Mouse (Mus musculus): ENCODE results near the gene Atp13a3. TPM values are rescaled to one million over a fixed set of nuclear protein-coding genes. Genes with fewer than 3 reads are reported as not detected.

Gene Atp13a3
- polyA plus RNA-seq, 1 experiment from 2014 or later, result 22.6 TPM

DNA sequence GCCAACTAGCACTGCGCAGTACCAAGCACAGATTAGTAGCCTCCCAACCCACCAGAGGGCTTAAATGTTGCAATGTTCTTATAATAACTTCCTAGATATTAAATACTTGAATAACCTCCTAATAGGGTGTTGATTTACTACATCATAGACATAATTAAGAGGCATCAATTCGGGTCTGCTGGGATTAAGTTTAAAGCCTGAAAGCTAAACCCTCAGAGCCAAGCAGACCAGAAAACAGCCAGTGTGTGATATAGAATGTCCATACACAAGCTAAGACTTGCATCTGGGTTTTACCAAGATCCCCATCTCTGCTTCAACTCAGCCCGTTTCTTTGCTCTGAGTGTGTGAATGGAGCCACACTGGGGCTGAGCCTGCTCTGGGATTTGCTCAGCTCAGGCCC lies 2.2 kb downstream of the Atp13a3 start:
- no peak for DNase-seq (ENCODE audit: low spot score)
- WGBS, result 82% methylated on average over 3 of the region's 3 CpGs

GRCm38 (mm10) chr16:30397127-30398057 lies 8.4 kb downstream of the Atp13a3 start:
- peak overlapping the region; percentile 9; the same call in 1 of the 2 replicates for H3K4me2 ChIP-seq
- no peak overlapping the region for H3K27ac ChIP-seq (ENCODE audit: low read depth, low read length)

More for the DNA sequence above, 2.2 kb downstream of the Atp13a3 start:
- no peak overlapping the region for H3K4me3 ChIP-seq (ENCODE audit: low read depth, low read length)
- no peaks in the 10 kb centered on the region for H3K36me3 ChIP-seq (ENCODE audit: control insufficient read depth, insufficient read depth, low read length)
- peaks cover 14% of the 10 kb centered on the region for H3K4me1 ChIP-seq (replicated peaks; ENCODE audit: control insufficient read depth, insufficient read depth, low read length)
- H3K27me3 ChIP-seq (replicated peaks; ENCODE audit: control insufficient read depth, insufficient read depth, low read length), result no peaks in the 10 kb centered on the region
- H3K4me2 ChIP-seq, result no peak overlapping the region
- H3K9me3 ChIP-seq (ENCODE audit: control insufficient read depth, low read length), result no peaks in the 10 kb centered on the region
- no peak overlapping the region for H3K27ac ChIP-seq (ENCODE audit: low read depth, low read length)
- no peak overlapping the region for H3K9ac ChIP-seq (ENCODE audit: low read depth, low read length)
- ATAC-seq (replicated peaks; ENCODE audit: low FRiP score), result no peak

GRCm38 (mm10) chr16:30395136-30395535 lies 10.6 kb downstream of the Atp13a3 start:
- Histone ChIP-seq H3K27me3 (replicated peaks; ENCODE audit: control insufficient read depth, insufficient read depth, low read length) (no peaks in the 10 kb centered on the region), H3K27ac (ENCODE audit: low read depth, low read length) (no peak overlapping the region), H3K9me3 (ENCODE audit: control insufficient read depth, low read length) (no peaks in the 10 kb centered on the region), H3K4me3 (ENCODE audit: low read depth, low read length) (no peak overlapping the region), H3K4me1 (replicated peaks; ENCODE audit: control insufficient read depth, insufficient read depth, low read length) (peaks cover 15% of the 10 kb centered on the region), H3K4me2 (no peak overlapping the region), H3K36me3 (ENCODE audit: control insufficient read depth, insufficient read depth, low read length) (no peaks in the 10 kb centered on the region), H3K9ac (ENCODE audit: low read depth, low read length) (no peak overlapping the region)
- DNase-seq (ENCODE audit: low spot score), result no peak
- no peak for ATAC-seq (replicated peaks; ENCODE audit: low FRiP score)
- 42% methylated on average over 2 of the region's 2 CpGs for WGBS

More at GRCm38 (mm10) chr16:30397127-30398057, 8.4 kb downstream of the Atp13a3 start:
- H3K9ac ChIP-seq (ENCODE audit: low read depth, low read length), result no peak overlapping the region; the same call in 1 of the 2 replicates
- DNase-seq (ENCODE audit: low spot score), result no peak
- no peak overlapping the region for H3K4me3 ChIP-seq (ENCODE audit: low read depth, low read length)
- no peak for ATAC-seq (replicated peaks; ENCODE audit: low FRiP score)
- H3K4me1 ChIP-seq (replicated peaks; ENCODE audit: control insufficient read depth, insufficient read depth, low read length), result peaks cover 12% of the 10 kb centered on the region
- H3K27me3 ChIP-seq (replicated peaks; ENCODE audit: control insufficient read depth, insufficient read depth, low read length), result no peaks in the 10 kb centered on the region
- H3K36me3 ChIP-seq (ENCODE audit: control insufficient read depth, insufficient read depth, low read length), result no peaks in the 10 kb centered on the region
- no peaks in the 10 kb centered on the region for H3K9me3 ChIP-seq (ENCODE audit: control insufficient read depth, low read length)
- WGBS, result 29% methylated on average over 15 of the region's 15 CpGs

GRCm38 (mm10) chr16:30390650-30391340 lies 15.0 kb downstream of the Atp13a3 start:
- 69% methylated on average over 5 of the region's 5 CpGs for WGBS
- H3K9me3 ChIP-seq (ENCODE audit: control insufficient read depth, low read length), result no peaks in the 10 kb centered on the region
- no peaks in the 10 kb centered on the region for H3K27me3 ChIP-seq (replicated peaks; ENCODE audit: control insufficient read depth, insufficient read depth, low read length)
- peaks cover 2% of the 10 kb centered on the region; the same call in 1 of the 2 replicates for H3K36me3 ChIP-seq (ENCODE audit: control insufficient read depth, insufficient read depth, low read length)
- H3K9ac ChIP-seq (ENCODE audit: low read depth, low read length), result no peak overlapping the region
- DNase-seq (ENCODE audit: low spot score), result peak; percentile 28
- ATAC-seq (replicated peaks; ENCODE audit: low FRiP score), result no peak
- no peak overlapping the region for H3K4me3 ChIP-seq (ENCODE audit: low read depth, low read length)
- no peak overlapping the region; the same call in 1 of the 2 replicates for H3K4me2 ChIP-seq
- H3K4me1 ChIP-seq (replicated peaks; ENCODE audit: control insufficient read depth, insufficient read depth, low read length), result peaks cover 21% of the 10 kb centered on the region
- H3K27ac ChIP-seq (ENCODE audit: low read depth, low read length), result no peak overlapping the region

DNA sequence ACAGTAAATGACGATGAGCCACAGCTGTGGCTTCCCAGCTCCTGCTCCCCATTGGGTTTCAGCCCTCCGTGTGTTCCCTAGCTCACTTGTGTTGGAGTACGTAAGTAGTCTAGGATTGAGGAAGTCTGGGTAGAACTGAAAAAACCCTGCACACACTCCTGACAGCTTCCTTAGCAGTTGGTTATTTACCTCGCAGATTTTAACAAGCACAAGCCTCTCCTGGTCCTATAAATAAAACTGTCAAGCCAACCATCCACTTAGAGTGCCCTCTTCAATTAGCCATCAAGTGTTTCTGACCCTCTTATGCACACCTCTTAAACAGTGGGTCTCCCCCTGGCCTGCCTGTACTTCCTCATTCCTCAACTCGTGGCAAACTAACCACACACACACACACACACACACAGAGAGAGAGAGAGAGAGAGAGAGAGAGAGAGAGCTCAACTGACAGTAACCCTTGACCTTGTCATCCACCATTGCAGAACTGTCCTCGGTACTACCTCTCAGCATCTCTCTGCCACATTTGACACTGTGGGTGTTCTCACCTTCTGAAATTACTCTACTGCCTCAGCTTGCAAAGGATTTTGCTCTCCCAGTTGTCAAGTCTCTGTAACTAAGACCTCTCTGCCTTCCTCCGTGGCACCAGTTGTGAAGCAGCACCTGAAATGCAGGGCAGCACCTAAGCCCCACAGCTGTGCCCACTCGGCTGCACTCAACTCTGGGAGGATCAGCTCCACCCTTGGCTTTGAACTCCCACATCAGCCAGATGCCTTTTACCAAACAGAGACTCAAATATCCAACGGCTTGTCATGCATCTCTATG lies 15.7 kb downstream of the Atp13a3 start:
- Histone ChIP-seq H3K9ac (ENCODE audit: low read depth, low read length) (peak overlapping the region; percentile 94), H3K4me2 (peak overlapping the region; percentile 90), H3K27me3 (replicated peaks; ENCODE audit: control insufficient read depth, insufficient read depth, low read length) (no peaks in the 10 kb centered on the region), H3K4me3 (ENCODE audit: low read depth, low read length) (peak overlapping the region; percentile 100), H3K4me1 (replicated peaks; ENCODE audit: control insufficient read depth, insufficient read depth, low read length) (peaks cover 21% of the 10 kb centered on the region), H3K27ac (ENCODE audit: low read depth, low read length) (peak overlapping the region; percentile 81), H3K9me3 (ENCODE audit: control insufficient read depth, low read length) (no peaks in the 10 kb centered on the region), H3K36me3 (ENCODE audit: control insufficient read depth, insufficient read depth, low read length) (peaks cover 6% of the 10 kb centered on the region; the same call in 1 of the 2 replicates)
- DNase-seq (ENCODE audit: low spot score), result no peak
- ATAC-seq (replicated peaks; ENCODE audit: low FRiP score), result no peak
- WGBS, result 46% methylated on average over 9 of the region's 9 CpGs

DNA sequence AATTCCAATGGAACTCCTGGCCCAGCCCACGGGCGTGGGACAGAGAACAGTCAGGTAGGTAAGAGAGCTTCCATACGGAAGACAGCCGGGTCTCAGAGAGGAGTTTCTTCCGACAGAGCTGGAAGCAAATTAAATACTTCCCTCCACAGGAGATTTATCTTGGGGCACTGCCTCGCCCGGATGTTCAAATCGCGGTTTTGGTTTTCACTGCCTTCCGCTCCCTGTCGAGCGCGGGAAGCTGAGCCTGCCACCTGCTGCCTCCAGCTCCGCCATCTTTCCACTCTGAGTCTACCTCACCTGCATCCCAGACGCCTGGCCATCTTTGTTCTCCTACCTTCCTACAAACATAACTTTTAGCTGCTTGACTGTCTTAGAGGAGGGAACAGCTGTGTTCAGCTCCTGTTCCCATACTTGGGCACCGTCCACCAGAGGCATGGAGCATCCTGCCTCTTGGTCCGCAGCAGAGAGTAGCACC lies 16.5 kb downstream of the Atp13a3 start:
- H3K4me3 ChIP-seq (ENCODE audit: low read depth, low read length), result peak overlapping the region; percentile 100
- peak overlapping the region; percentile 94 for H3K9ac ChIP-seq (ENCODE audit: low read depth, low read length)
- peaks cover 21% of the 10 kb centered on the region for H3K4me1 ChIP-seq (replicated peaks; ENCODE audit: control insufficient read depth, insufficient read depth, low read length)
- DNase-seq (ENCODE audit: low spot score) (peak; percentile 69), ATAC-seq (replicated peaks; ENCODE audit: low FRiP score) (peak; percentile 28)
- no peaks in the 10 kb centered on the region for H3K27me3 ChIP-seq (replicated peaks; ENCODE audit: control insufficient read depth, insufficient read depth, low read length)
- H3K36me3 ChIP-seq (ENCODE audit: control insufficient read depth, insufficient read depth, low read length), result peaks cover 8% of the 10 kb centered on the region; the same call in 1 of the 2 replicates
- 3% methylated on average over 17 of the region's 17 CpGs for WGBS
- peak overlapping the region; percentile 90 for H3K4me2 ChIP-seq
- no peaks in the 10 kb centered on the region for H3K9me3 ChIP-seq (ENCODE audit: control insufficient read depth, low read length)
- H3K27ac ChIP-seq (ENCODE audit: low read depth, low read length), result peak overlapping the region; percentile 81

DNA sequence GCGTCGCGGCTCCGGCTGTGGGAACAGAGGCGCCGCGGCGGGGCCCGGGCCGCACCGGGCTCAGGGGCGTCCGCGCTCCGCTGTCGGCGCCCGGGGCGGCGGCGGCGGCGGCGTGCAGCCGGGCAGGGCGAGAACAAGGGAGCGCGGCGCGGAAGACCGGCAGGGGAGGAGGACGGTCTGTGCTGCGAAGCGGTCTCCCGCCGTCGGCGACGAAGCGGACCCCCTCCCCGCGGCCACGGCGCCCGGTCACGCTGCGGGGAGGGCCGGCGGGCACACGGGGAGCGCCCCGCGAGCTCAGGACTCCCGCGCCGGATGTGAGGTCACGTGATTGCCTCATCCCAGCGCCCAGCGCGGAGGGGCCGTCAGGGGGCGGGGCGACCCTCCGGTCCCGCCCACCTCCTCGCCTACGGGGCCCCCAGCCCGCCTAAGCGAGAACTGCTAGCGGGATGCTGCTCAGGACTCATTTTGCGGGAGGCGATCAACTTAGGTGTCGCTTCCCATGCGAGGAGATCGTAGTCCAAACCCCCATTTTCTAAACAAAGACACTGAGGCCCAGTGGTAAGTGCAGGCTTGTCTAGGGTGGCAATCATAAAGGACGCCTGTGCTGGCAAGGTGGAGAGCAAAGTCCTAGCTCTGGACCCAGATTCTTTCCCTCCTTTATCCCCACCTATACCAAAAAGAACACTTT lies 17.1 kb downstream of the Atp13a3 start:
- peak overlapping the region; percentile 100 for H3K4me3 ChIP-seq (ENCODE audit: low read depth, low read length)
- no peaks in the 10 kb centered on the region for H3K9me3 ChIP-seq (ENCODE audit: control insufficient read depth, low read length)
- no peaks in the 10 kb centered on the region for H3K27me3 ChIP-seq (replicated peaks; ENCODE audit: control insufficient read depth, insufficient read depth, low read length)
- H3K4me1 ChIP-seq (replicated peaks; ENCODE audit: control insufficient read depth, insufficient read depth, low read length), result peaks cover 21% of the 10 kb centered on the region
- H3K27ac ChIP-seq (ENCODE audit: low read depth, low read length), result peak overlapping the region; percentile 86
- H3K9ac ChIP-seq (ENCODE audit: low read depth, low read length), result peak overlapping the region; percentile 94
- H3K4me2 ChIP-seq, result peak overlapping the region; percentile 90
- peaks cover 8% of the 10 kb centered on the region; the same call in 1 of the 2 replicates for H3K36me3 ChIP-seq (ENCODE audit: control insufficient read depth, insufficient read depth, low read length)
- WGBS, result 0% methylated on average over 74 of the region's 76 CpGs
- ATAC-seq (replicated peaks; ENCODE audit: low FRiP score) (peak; percentile 90), DNase-seq (ENCODE audit: low spot score) (peak; percentile 88)

All from liver, embryonic 11.5 days (tissue).